Mouse (Mus musculus) forebrain, embryonic 11.5 days (tissue): ENCODE measurements at regions not wholly inside any gene's neighbourhood (a gene's known extent, or its start where the extent isn't known, plus 50 kb on each side); places are given as distances from the start of the nearest gene placed in this dataset.

Experiments
- ATAC-seq: fragments of 200-750 bp; cut with Nextera tagmentation; replicated peaks from 2 replicates; pipeline ENCODE4 v1.8.0; 2017; ENCODE audit warnings: moderate TSS enrichment; ENCODE audit not compliant: low FRiP score
- DNase-seq: peaks from one replicate; pipeline ENCODE4 v3.0.0-alpha.2; 2017; ENCODE audit warnings: low spot score
- H3K27ac ChIP-seq: fragments of 300-500 bp; sonication (generic); 2 replicates; pipeline ENCODE4 v1.5.1; 2014; ENCODE audit warnings: low read depth, low read length
- H3K27me3 ChIP-seq: fragments of 300-500 bp; sonication (generic); 2 replicates; pipeline ENCODE4 v1.6.1; 2014; ENCODE audit warnings: mild to moderate bottlenecking, low read length, mixed read lengths; ENCODE audit not compliant: control insufficient read depth, insufficient read depth
- H3K36me3 ChIP-seq: fragments of 300-500 bp; sonication (generic); 2 replicates; pipeline ENCODE4 v1.6.1; 2014; ENCODE audit warnings: mild to moderate bottlenecking, low read length, moderate library complexity, mixed read lengths; ENCODE audit not compliant: control insufficient read depth, insufficient read depth
- H3K4me1 ChIP-seq: fragments of 300-500 bp; sonication (generic); replicated peaks from 2 replicates; pipeline ENCODE4 v1.6.1; 2014; ENCODE audit warnings: low read length, mixed read lengths; ENCODE audit not compliant: control insufficient read depth, insufficient read depth
- H3K4me2 ChIP-seq: fragments of 300-500 bp; sonication (generic); 2 replicates; pipeline ENCODE4 v1.6.1; 2014; ENCODE audit warnings: low read depth, mild to moderate bottlenecking, low read length, moderate library complexity, mixed read lengths; ENCODE audit not compliant: severe bottlenecking
- H3K4me3 ChIP-seq: fragments of 300-500 bp; sonication (generic); 2 replicates; pipeline ENCODE4 v1.5.1; 2014; ENCODE audit warnings: low read depth, low read length
- H3K9ac ChIP-seq: fragments of 300-500 bp; sonication (generic); 2 replicates; pipeline ENCODE4 v1.6.1; 2014; ENCODE audit warnings: low read length
- H3K9me3 ChIP-seq: fragments of 300-500 bp; sonication (generic); 2 replicates; pipeline ENCODE4 v1.6.1; 2016; ENCODE audit warnings: low read length, mixed read lengths; ENCODE audit not compliant: control insufficient read depth
- WGBS: fragments of 180-500 bp; shearing (Covaris S2); extraction: QIAGEN DNeasy Blood & Tissue Kit; methylation state at CpG from one replicate; pipeline ENCODE4 v1.1.7; 2014; 5-methylcytosine and 5-hydroxymethylcytosine counted together

- no peak overlapping the region for H3K4me2 ChIP-seq
- H3K4me3 ChIP-seq = no peak overlapping the region
- H3K36me3 ChIP-seq = no peaks in the 10 kb centered on the region
- no peaks in the 10 kb centered on the region for H3K27me3 ChIP-seq
- no peaks in the 10 kb centered on the region for H3K4me1 ChIP-seq
- H3K9ac ChIP-seq = no peak overlapping the region
- DNase-seq (no peak), ATAC-seq (no peak)
- 89% methylated on average over 8 of the region's 8 CpGs for WGBS
- H3K9me3 ChIP-seq = no peaks in the 10 kb centered on the region
- no peak overlapping the region for H3K27ac ChIP-seq
Measured at GRCm38 (mm10) chr3:131886984-131887383, 198.1 kb upstream of the Dkk2 start.

DNA sequence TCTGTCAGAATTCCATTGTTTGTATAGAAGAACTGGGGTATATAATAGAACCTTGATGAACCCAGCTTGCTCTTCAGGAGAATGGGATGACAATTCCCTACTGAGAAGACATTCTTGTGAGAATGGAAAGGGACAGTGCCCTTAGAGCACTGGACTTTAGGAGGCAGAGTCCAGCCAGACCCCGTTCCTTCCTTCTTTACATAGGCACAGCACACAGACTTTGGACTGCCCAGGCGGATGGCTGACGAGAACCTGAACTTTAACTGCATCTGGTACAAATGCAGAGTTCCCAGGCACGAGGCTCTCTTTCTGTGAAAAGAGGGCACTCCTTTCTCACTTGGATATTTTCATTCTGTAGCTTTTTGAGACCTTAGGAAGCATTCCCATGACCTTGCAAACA, 197.4 kb upstream of the Dkk2 start:
- Histone ChIP-seq H3K9me3 (no peaks in the 10 kb centered on the region), H3K4me1 (no peaks in the 10 kb centered on the region), H3K4me2 (no peak overlapping the region), H3K27me3 (no peaks in the 10 kb centered on the region), H3K9ac (no peak overlapping the region), H3K4me3 (no peak overlapping the region), H3K36me3 (no peaks in the 10 kb centered on the region), H3K27ac (no peak overlapping the region)
- no peak for DNase-seq
- no peak for ATAC-seq
- WGBS = 87% methylated on average over 4 of the region's 4 CpGs

DNA sequence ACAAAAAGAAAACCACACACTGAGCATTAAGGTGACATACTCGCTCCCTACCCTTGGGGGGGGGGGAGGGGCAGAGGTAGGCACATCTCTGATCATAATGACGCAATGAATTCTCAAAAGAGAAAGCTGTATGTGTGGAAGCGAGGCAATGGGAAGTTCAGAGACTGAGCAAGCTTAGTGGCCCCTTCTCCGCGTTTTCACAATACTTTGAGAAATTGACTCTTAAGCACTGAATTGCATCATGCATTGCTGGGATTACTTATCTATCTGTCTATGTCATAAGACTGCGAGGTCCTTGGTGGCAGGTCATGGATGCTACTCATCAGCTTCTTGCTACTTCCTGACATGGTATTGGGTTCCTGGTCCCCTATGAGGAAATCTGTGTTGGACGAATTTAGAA, 193.2 kb upstream of the Dkk2 start:
- Histone ChIP-seq H3K27ac (no peak overlapping the region), H3K4me3 (no peak overlapping the region), H3K9ac (no peak overlapping the region), H3K4me1 (no peaks in the 10 kb centered on the region), H3K36me3 (no peaks in the 10 kb centered on the region), H3K9me3 (no peaks in the 10 kb centered on the region), H3K4me2 (no peak overlapping the region), H3K27me3 (no peaks in the 10 kb centered on the region)
- ATAC-seq (no peak), DNase-seq (no peak)
- 84% methylated on average over 7 of the region's 7 CpGs for WGBS

- Histone ChIP-seq H3K4me1 (no peaks in the 10 kb centered on the region), H3K36me3 (no peaks in the 10 kb centered on the region), H3K4me2 (no peak overlapping the region), H3K9ac (no peak overlapping the region), H3K27ac (no peak overlapping the region), H3K27me3 (no peaks in the 10 kb centered on the region), H3K9me3 (no peaks in the 10 kb centered on the region), H3K4me3 (no peak overlapping the region)
- no peak for ATAC-seq
- 42% methylated on average over 16 of the region's 16 CpGs for WGBS
- DNase-seq = no peak
Measured at GRCm38 (mm10) chr3:131893061-131893804, 191.9 kb upstream of the Dkk2 start.

GRCm38 (mm10) chr3:131895057-131895456, 190.0 kb upstream of the Dkk2 start:
- 67% methylated on average over 1 of the region's 1 CpGs for WGBS
- H3K9ac ChIP-seq = no peak overlapping the region

GRCm38 (mm10) chr3:131913534-131913933, 171.6 kb upstream of the Dkk2 start:
- no peak for ATAC-seq
- WGBS = 97% methylated on average over 6 of the region's 6 CpGs
- H3K27me3 ChIP-seq = no peaks in the 10 kb centered on the region
- no peaks in the 10 kb centered on the region for H3K9me3 ChIP-seq
- H3K4me1 ChIP-seq = no peaks in the 10 kb centered on the region
- no peak overlapping the region for H3K4me2 ChIP-seq
- no peak for DNase-seq
- H3K36me3 ChIP-seq = no peaks in the 10 kb centered on the region
- H3K4me3 ChIP-seq = no peak overlapping the region
- no peak overlapping the region for H3K9ac ChIP-seq
- H3K27ac ChIP-seq = no peak overlapping the region

More at GRCm38 (mm10) chr3:131895057-131895456, 190.0 kb upstream of the Dkk2 start:
- Histone ChIP-seq H3K27ac (no peak overlapping the region), H3K27me3 (no peaks in the 10 kb centered on the region), H3K4me2 (no peak overlapping the region), H3K36me3 (no peaks in the 10 kb centered on the region), H3K4me1 (no peaks in the 10 kb centered on the region), H3K9me3 (no peaks in the 10 kb centered on the region), H3K4me3 (no peak overlapping the region)
- no peak for ATAC-seq
- no peak for DNase-seq

DNA sequence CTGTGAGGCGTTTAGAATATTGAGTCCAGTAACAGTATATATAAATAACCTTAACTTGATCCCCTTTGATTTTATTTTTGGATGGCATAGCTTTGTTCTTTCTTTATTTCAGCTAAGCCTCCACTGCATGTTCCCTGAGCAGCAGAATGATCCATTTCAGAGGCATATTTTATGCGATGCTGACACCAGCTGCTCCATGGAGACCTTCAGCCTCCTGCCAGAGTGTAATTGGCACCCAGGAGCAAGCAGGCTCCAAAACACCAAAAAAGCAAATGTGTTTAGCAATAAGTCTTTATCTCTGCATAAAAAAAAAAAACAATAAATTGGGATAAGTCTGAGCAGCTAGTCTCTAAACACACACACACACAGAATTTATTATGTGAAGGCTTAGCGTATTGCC, 170.7 kb upstream of the Dkk2 start:
- H3K4me1 ChIP-seq = no peaks in the 10 kb centered on the region
- no peak overlapping the region for H3K9ac ChIP-seq
- H3K4me3 ChIP-seq = no peak overlapping the region
- H3K4me2 ChIP-seq = no peak overlapping the region
- H3K36me3 ChIP-seq = no peaks in the 10 kb centered on the region
- no peak for ATAC-seq
- no peak overlapping the region for H3K27ac ChIP-seq
- DNase-seq = no peak
- WGBS = 90% methylated on average over 3 of the region's 3 CpGs
- H3K27me3 ChIP-seq = no peaks in the 10 kb centered on the region
- no peaks in the 10 kb centered on the region for H3K9me3 ChIP-seq

- Histone ChIP-seq H3K4me1 (no peaks in the 10 kb centered on the region), H3K4me3 (no peak overlapping the region), H3K36me3 (no peaks in the 10 kb centered on the region), H3K27ac (no peak overlapping the region), H3K27me3 (no peaks in the 10 kb centered on the region), H3K4me2 (no peak overlapping the region), H3K9ac (no peak overlapping the region), H3K9me3 (no peaks in the 10 kb centered on the region)
- ATAC-seq (no peak), DNase-seq (no peak)
- 85% methylated on average over 7 of the region's 7 CpGs for WGBS
Measured at GRCm38 (mm10) chr3:131914997-131915396, 170.1 kb upstream of the Dkk2 start.
